Mouse (Mus musculus): ENCODE measurements around the gene Espn. TPM values are rescaled to one million over a fixed set of nuclear protein-coding genes. Genes with fewer than 3 reads are reported as not detected.

Espn gene
- total and polyA plus RNA-seq, 3 experiments, result 5.0 to 19.6 TPM; not detected in 1

GRCm38 (mm10) chr4:152130771-152131653 is 21.2 kb downstream of the Espn start:
- TF ChIP-seq MXI1 (IDR thresholded peaks at IDR 0.05; ENCODE audit: low read depth, low read length) (peak; percentile 62; the same call in 1 of the 2 replicates), RAD21 (IDR thresholded peaks at IDR 0.05; ENCODE audit: low read depth, low read length) (no peak), MYB (IDR thresholded peaks at IDR 0.05; ENCODE audit: low read depth, low read length) (no peak), ZMIZ1 (IDR thresholded peaks at IDR 0.05; ENCODE audit: low read depth, low read length) (no peak), CTCF (IDR thresholded peaks at IDR 0.05 in 2 of 3, conservative IDR thresholded peaks at IDR 0.05 in 1 of 3; ENCODE audit: control insufficient read depth in 1 of 3, insufficient read depth in 1 of 3, low read depth in 2 of 3, low read length in 3 of 3, poor library complexity in 1 of 3, severe bottlenecking in 1 of 3) (peak in 2 of 3 experiments; percentile 29 to 56; a peak in 4 of 6 replicates), USF1 (IDR thresholded peaks at IDR 0.05; ENCODE audit: low read depth, low read length) (peak; percentile 46; the same call in 1 of the 2 replicates), NRF1 (IDR thresholded peaks at IDR 0.05; ENCODE audit: insufficient read depth, low read depth, low read length, poor library complexity, severe bottlenecking) (0 out of 2 replicates have a peak, but pooled peaks have one; percentile 5)
- Histone ChIP-seq H3K36me3 (ENCODE audit: control insufficient read depth in 1 of 2, insufficient read depth in 2 of 2, low read length in 2 of 2) (no peaks in the 10 kb centered on the region), H3K4me3 (ENCODE audit: control insufficient read depth in 1 of 2, insufficient read depth in 1 of 2, low read depth in 2 of 2, low read length in 2 of 2) (peak overlapping the region; percentile 64 to 68), H3K9me3 (replicated peaks; ENCODE audit: insufficient read depth, low read length) (no peaks in the 10 kb centered on the region), H3K27ac (ENCODE audit: control insufficient read depth, low read depth, low read length) (no peak overlapping the region), H3K9ac (ENCODE audit: control insufficient read depth, low read depth, low read length, poor library complexity, severe bottlenecking) (peak overlapping the region; percentile 68), H3K27me3 (ENCODE audit: control insufficient read depth in 1 of 2, insufficient read depth in 2 of 2, low read length in 2 of 2) (no peaks in the 10 kb centered on the region), H3K4me1 (ENCODE audit: control insufficient read depth in 1 of 2, insufficient read depth in 2 of 2, low read length in 2 of 2) (no peaks in the 10 kb centered on the region), H3K79me2 (ENCODE audit: control insufficient read depth, insufficient read depth, low read length, poor library complexity) (no peaks in the 10 kb centered on the region; the same call in 1 of the 2 replicates)
- peak; percentile 53 for DNase-seq (ENCODE audit: low read depth, low spot score)

GRCm38 (mm10) chr4:152129395-152129930 is 22.7 kb downstream of the Espn start:
- H3K27me3 ChIP-seq (ENCODE audit: control insufficient read depth in 1 of 2, insufficient read depth in 2 of 2, low read length in 2 of 2), result no peaks in the 10 kb centered on the region
- H3K9ac ChIP-seq (ENCODE audit: control insufficient read depth, low read depth, low read length, poor library complexity, severe bottlenecking), result no peak overlapping the region
- H3K27ac ChIP-seq (ENCODE audit: control insufficient read depth, low read depth, low read length), result no peak overlapping the region
- no peaks in the 10 kb centered on the region for H3K36me3 ChIP-seq (ENCODE audit: control insufficient read depth in 1 of 2, insufficient read depth in 2 of 2, low read length in 2 of 2)
- H3K79me2 ChIP-seq (ENCODE audit: control insufficient read depth, insufficient read depth, low read length, poor library complexity), result no peaks in the 10 kb centered on the region; the same call in 1 of the 2 replicates
- no peak for TF ChIP-seq TAL1 (IDR thresholded peaks at IDR 0.05; ENCODE audit: low read length)
- no peak for TF ChIP-seq MEF2A (IDR thresholded peaks at IDR 0.05; ENCODE audit: extremely low read depth, insufficient replicate concordance, low read depth, low read length, poor library complexity, severe bottlenecking)
- TF ChIP-seq EP300 (IDR thresholded peaks at IDR 0.05; ENCODE audit: low read depth in 1 of 2, low read length in 2 of 2), result no peak
- TF ChIP-seq GATA1 (IDR thresholded peaks at IDR 0.05; ENCODE audit: low read depth, low read length), result no peak
- no peak for TF ChIP-seq NRF1 (IDR thresholded peaks at IDR 0.05; ENCODE audit: insufficient read depth, low read depth, low read length, poor library complexity, severe bottlenecking)
- TF ChIP-seq CHD2 (IDR thresholded peaks at IDR 0.05; ENCODE audit: low read length), result no peak
- TF ChIP-seq CHD1 (IDR thresholded peaks at IDR 0.05; ENCODE audit: low read depth, low read length), result no peak
- TF ChIP-seq POLR2AphosphoS5 (IDR thresholded peaks at IDR 0.05; ENCODE audit: borderline replicate concordance, low read depth, low read length), result no peak
- H3K9me3 ChIP-seq (replicated peaks; ENCODE audit: insufficient read depth, low read length), result no peaks in the 10 kb centered on the region
- no peaks in the 10 kb centered on the region for H3K4me1 ChIP-seq (ENCODE audit: control insufficient read depth in 1 of 2, insufficient read depth in 2 of 2, low read length in 2 of 2)
- DNase-seq (ENCODE audit: low read depth, low spot score), result no peak
- H3K4me3 ChIP-seq (ENCODE audit: control insufficient read depth in 1 of 2, insufficient read depth in 1 of 2, low read depth in 2 of 2, low read length in 2 of 2), result no peak overlapping the region

Measured in MEL (cell line).